Comparison of ENCODE assay signal across 9 mouse cellular contexts in genomic region chr7:45627261-45627660, GRCm38 (mm10). TPM values are rescaled to one million over a fixed set of nuclear protein-coding genes. Genes with fewer than 3 reads are reported as not detected.
DNase-seq lines count a peak whose midpoint lies in the region; ATAC-seq lines count a peak whose summit lies in the region.
"Had no signal": no experiment of that assay in that cellular context is flagged by ENCODE, and none has a peak within 500 bp of the region (broad histone marks: within the 10 kb centered on the region; RNA-seq: fewer than 3 reads in every experiment).

Gene Rasip1, plus strand, starts transcription at chr7:45627488.

- no peaks in the 10 kb centered on the region for H3K9me3 ChIP-seq in intestine, embryonic 15.5 days

- intact Hi-C loops in left cerebral cortex, postnatal 10 days (cut with DNase I) = loop anchor here (5.0 kb wide), 1 partner anchor 55 kb away; the partner anchor contains the start of gene Ntn5
- intact Hi-C loops in gastrocnemius, postnatal 14 days (cut with DNase I; ENCODE audit: low total_unique reads) = no loop called here

- no peak for ATAC-seq in intestine, embryonic 15.5 days
- ATAC-seq in CD4-positive, CD25-positive, alpha-beta regulatory T cell, adult 4 months = no peak

- H3K27me3 ChIP-seq in intestine, embryonic 15.5 days (replicated peaks) = peaks cover 12% of the 10 kb centered on the region; the same call in 1 of the 2 replicates

- no peaks in the 10 kb centered on the region for H3K36me3 ChIP-seq in intestine, embryonic 15.5 days

- H3K27ac ChIP-seq in intestine, embryonic 15.5 days = peak within 1 kb of the TSS; percentile 58; the same call in 1 of the 2 replicates
- H3K27ac ChIP-seq: macrophage had no signal

- H3K4me2 ChIP-seq in intestine, embryonic 15.5 days (replicated peaks) = peak within 1 kb of the TSS; percentile 98

- peak within 1 kb of the TSS; percentile 57 for H3K4me3 ChIP-seq in intestine, embryonic 15.5 days (replicated peaks)

- H3K9ac ChIP-seq in intestine, embryonic 15.5 days = peak within 1 kb of the TSS; percentile 66

- 78% methylated on average over 9 of the region's 9 CpGs for WGBS in intestine, embryonic 15.5 days

- H3K4me1 ChIP-seq in intestine, embryonic 15.5 days (replicated peaks) = peaks cover 8% of the 10 kb centered on the region

- DNase-seq in left cerebral cortex, postnatal 10 days (ENCODE audit: extremely low spot score in 1 of 2, low spot score in 2 of 2) = peak in 1 of 2 experiments; percentile 84
- DNase-seq in left cerebral cortex, adult 11 months (ENCODE audit: low spot score) = no peak
- DNase-seq in gastrocnemius, postnatal 14 days = no peak
- DNase-seq in lung, adult 18-20 months = peak; percentile 79 to 84
- DNase-seq in T-cell, adult 2 months (ENCODE audit: low spot score) = no peak
- DNase-seq in urinary bladder, adult 2 months (ENCODE audit: low spot score) = no peak

RNA-seq across cellular contexts. Expression of gene Rasip1, which starts in this region (rescaled TPM):
- 10 to 100 TPM; 15.1 to 15.8 TPM for total RNA-seq in left cerebral cortex, postnatal 10 days (2021)
- total RNA-seq in gastrocnemius, postnatal 14 days (2021) = 10 to 100 TPM; 14.1 to 16.1 TPM
- 9.8 and 9.9 TPM in 2 replicates for polyA plus RNA-seq in intestine, embryonic 15.5 days (2015; fragmentation: Nextera tagmentation; extraction: Ambion mirVana)
- under 1 TPM in 1 of 2 experiments, not detected in 1; 0.20 TPM for polyA plus RNA-seq in CD4-positive, CD25-positive, alpha-beta regulatory T cell, adult 4 months (2017; shearing (Covaris generic))
- polyA plus RNA-seq in urinary bladder, adult 2 months (2012; rRNA removed) = 7.3 and 11.8 TPM in 2 replicates

Comparison
In these comparisons a context has a peak if more than half of its experiments do, and no peak if none do; other contexts are left out.
1. DNase-seq: peak in lung, adult 18-20 months (2 of 2); none in left cerebral cortex, adult 11 months (single experiment), gastrocnemius, postnatal 14 days (single experiment), T-cell, adult 2 months (single experiment) and urinary bladder, adult 2 months (single experiment).